Mouse (Mus musculus) lung, postnatal 25 days (tissue): ENCODE results near the gene Lhfpl1.
A peak's percentile ranks its signal among the peaks of the same experiment; 100 is the strongest.
"Not testable (repeated sequence)": the region's sequence is repeated elsewhere in the genome, so short reads cannot be mapped to it uniquely, and the experiment has no call there.

Source experiments
- DNase-seq: peaks from one replicate; pipeline ENCODE4 v3.0.0; 2022; ENCODE audit warnings: low spot score

The Lhfpl1 gene

GRCm38 (mm10) chrX:145348377-145349203 is at the start of gene Lhfpl1:
Gene Lhfpl1 (minus strand): TSS chrX:145349089.
- no peak for DNase-seq

GRCm38 (mm10) chrX:145371839-145372238 is 22.9 kb upstream of the Lhfpl1 start:
- no peak for DNase-seq

- no peak for DNase-seq
Observed at GRCm38 (mm10) chrX:145362527-145362926, 13.6 kb upstream of the Lhfpl1 start.

- no peak for DNase-seq
Observed at GRCm38 (mm10) chrX:145342402-145342801, 6.5 kb downstream of the Lhfpl1 start.

GRCm38 (mm10) chrX:145336141-145336540 is 12.7 kb downstream of the Lhfpl1 start:
- no peak for DNase-seq

- no peak for DNase-seq
Observed at GRCm38 (mm10) chrX:145308555-145308954, 40.3 kb downstream of the Lhfpl1 start.

GRCm38 (mm10) chrX:145307174-145307573 is 41.7 kb downstream of the Lhfpl1 start:
- peak; percentile 4 for DNase-seq

- DNase-seq: not testable (repeated sequence)
Observed at GRCm38 (mm10) chrX:145300232-145300631, 48.7 kb downstream of the Lhfpl1 start.

- DNase-seq: no peak
Observed at GRCm38 (mm10) chrX:145272209-145272608, 76.7 kb downstream of the Lhfpl1 start.

- DNase-seq: peak; percentile 3
Observed at GRCm38 (mm10) chrX:145271768-145272167, 77.1 kb downstream of the Lhfpl1 start.

- DNase-seq: no peak
Observed at GRCm38 (mm10) chrX:145261803-145262202, 87.1 kb downstream of the Lhfpl1 start.
